Mouse (Mus musculus) stomach, postnatal 0 days (tissue): Measurements from ENCODE around the gene Tmprss13. TPM values are rescaled to one million over a fixed set of nuclear protein-coding genes. Genes with fewer than 3 reads are reported as not detected.
A peak's percentile ranks its signal among the peaks of the same experiment; 100 is the strongest.

Experiments used
- ATAC-seq: fragments of 200-750 bp; cut with Nextera tagmentation; 2 replicates; pipeline ENCODE4 v1.8.0; 2017; ENCODE audit not compliant: low FRiP score, low TSS enrichment
- DNase-seq: peaks from one replicate; pipeline ENCODE4 v3.0.0-alpha.2; 2016; ENCODE audit warnings: low spot score
- H3K27ac ChIP-seq: fragments of 300-500 bp; sonication (generic); replicated peaks from 2 replicates; pipeline ENCODE4 v1.5.1; 2014; ENCODE audit warnings: mild to moderate bottlenecking, control low read depth
- H3K27me3 ChIP-seq: fragments of 300-500 bp; sonication (generic); 2 replicates; pipeline ENCODE4 v1.6.1; 2014; ENCODE audit warnings: low read length; ENCODE audit not compliant: control insufficient read depth, insufficient read depth
- H3K36me3 ChIP-seq: fragments of 300-500 bp; sonication (generic); 2 replicates; pipeline ENCODE4 v1.6.1; 2014; ENCODE audit warnings: low read length, mixed read lengths; ENCODE audit not compliant: control insufficient read depth, insufficient read depth
- H3K4me1 ChIP-seq: fragments of 300-500 bp; sonication (generic); replicated peaks from 2 replicates; pipeline ENCODE4 v1.6.1; 2014; ENCODE audit warnings: antibody characterized with exemption; ENCODE audit not compliant: control insufficient read depth, insufficient read depth
- H3K4me2 ChIP-seq: fragments of 300-500 bp; sonication (generic); replicated peaks from 2 replicates; pipeline ENCODE4 v1.6.1; 2014; ENCODE audit warnings: low read depth, mild to moderate bottlenecking, control low read depth, moderate library complexity
- H3K4me3 ChIP-seq: fragments of 300-500 bp; sonication (generic); 2 replicates; pipeline ENCODE4 v1.5.1; 2014; ENCODE audit warnings: low read depth, low read length, control low read depth
- H3K9ac ChIP-seq: fragments of 300-500 bp; sonication (generic); 2 replicates; pipeline ENCODE4 v1.6.1; 2014; ENCODE audit warnings: mild to moderate bottlenecking, low read length, control low read depth, mixed read lengths
- H3K9me3 ChIP-seq: fragments of 300-500 bp; sonication (generic); 2 replicates; pipeline ENCODE4 v1.6.1; 2016; ENCODE audit warnings: low read length; ENCODE audit not compliant: control insufficient read depth
- CTCF ChIP-seq: IDR thresholded peaks from 2 replicates; pipeline ENCODE4 v1.5.1; 2016; ENCODE audit warnings: antibody characterized with exemption, low read depth, mild to moderate bottlenecking, moderate library complexity
- EP300 ChIP-seq: optimal IDR thresholded peaks from 2 replicates; pipeline ENCODE3; 2016; ENCODE audit warnings: antibody characterized with exemption
- WGBS: fragments of 180-500 bp; shearing (Covaris S2); extraction: QIAGEN DNeasy Blood & Tissue Kit; methylation state at CpG from one replicate; pipeline ENCODE4 v1.1.7; 2014; 5-methylcytosine and 5-hydroxymethylcytosine counted together
- polyA plus RNA-seq: library from polyadenylated mRNA; unstranded; fragments of >200 nt; fragmentation: Nextera tagmentation; extraction: Ambion mirVana; gene quantifications from 2 replicates; pipeline ENCODE4 v1.2.1, GENCODE M21; 2015

The Tmprss13 gene
- polyA plus RNA-seq, 1 experiment from 2014 or later, result 33.1 TPM

GRCm38 (mm10) chr9:45343066-45343465 lies 24.2 kb downstream of the Tmprss13 start:
- no peak for DNase-seq
- Histone ChIP-seq H3K27ac (no peak overlapping the region), H3K36me3 (no peaks in the 10 kb centered on the region), H3K27me3 (no peaks in the 10 kb centered on the region), H3K9me3 (no peaks in the 10 kb centered on the region), H3K4me1 (no peaks in the 10 kb centered on the region), H3K4me3 (no peak overlapping the region), H3K9ac (no peak overlapping the region), H3K4me2 (no peak overlapping the region)
- TF ChIP-seq EP300 (no peak), CTCF (no peak)
- 94% methylated on average over 3 of the region's 3 CpGs for whole genome bisulfite sequencing
- no peak for ATAC-seq

GRCm38 (mm10) chr9:45345516-45345915 lies 26.6 kb downstream of the Tmprss13 start:
- Histone ChIP-seq H3K4me3 (no peak overlapping the region), H3K27ac (no peak overlapping the region), H3K9me3 (no peaks in the 10 kb centered on the region), H3K4me2 (no peak overlapping the region), H3K36me3 (no peaks in the 10 kb centered on the region), H3K27me3 (no peaks in the 10 kb centered on the region), H3K4me1 (no peaks in the 10 kb centered on the region), H3K9ac (no peak overlapping the region)
- DNase-seq (no peak), ATAC-seq (0 out of 2 replicates have a peak, but pooled peaks have one; percentile 18)
- TF ChIP-seq CTCF, result peak; percentile 76
- TF ChIP-seq EP300, result no peak
- 68% methylated on average over 2 of the region's 2 CpGs for WGBS

GRCm38 (mm10) chr9:45346276-45346675 lies 27.4 kb downstream of the Tmprss13 start:
- H3K9me3 ChIP-seq, result no peaks in the 10 kb centered on the region
- no peaks in the 10 kb centered on the region for H3K4me1 ChIP-seq
- WGBS, result 64% methylated on average over 6 of the region's 6 CpGs
- no peak for TF ChIP-seq CTCF
- no peak for TF ChIP-seq EP300
- H3K4me2 ChIP-seq, result no peak overlapping the region
- no peaks in the 10 kb centered on the region for H3K27me3 ChIP-seq
- H3K4me3 ChIP-seq, result no peak overlapping the region
- DNase-seq (no peak), ATAC-seq (no peak)
- no peak overlapping the region for H3K27ac ChIP-seq
- no peaks in the 10 kb centered on the region for H3K36me3 ChIP-seq
- H3K9ac ChIP-seq, result no peak overlapping the region

GRCm38 (mm10) chr9:45348560-45348959 lies 29.7 kb downstream of the Tmprss13 start:
- no peak overlapping the region for H3K4me3 ChIP-seq
- no peaks in the 10 kb centered on the region for H3K36me3 ChIP-seq
- H3K9me3 ChIP-seq, result no peaks in the 10 kb centered on the region
- ATAC-seq, result no peak
- WGBS, result 59% methylated on average over 6 of the region's 6 CpGs
- TF ChIP-seq CTCF (no peak), EP300 (no peak)
- H3K4me2 ChIP-seq, result no peak overlapping the region
- no peak overlapping the region for H3K27ac ChIP-seq
- DNase-seq, result no peak
- no peaks in the 10 kb centered on the region for H3K4me1 ChIP-seq
- no peaks in the 10 kb centered on the region for H3K27me3 ChIP-seq
- H3K9ac ChIP-seq, result no peak overlapping the region

- 54% methylated on average over 4 of the region's 4 CpGs for WGBS
- H3K27ac ChIP-seq, result no peak overlapping the region
- H3K9ac ChIP-seq, result no peak overlapping the region
- H3K4me2 ChIP-seq, result no peak overlapping the region
- no peaks in the 10 kb centered on the region for H3K9me3 ChIP-seq
- no peaks in the 10 kb centered on the region for H3K27me3 ChIP-seq
- no peak for ATAC-seq
- H3K4me3 ChIP-seq, result no peak overlapping the region
- DNase-seq, result no peak
- TF ChIP-seq CTCF (no peak), EP300 (no peak)
- H3K4me1 ChIP-seq, result no peaks in the 10 kb centered on the region
- no peaks in the 10 kb centered on the region for H3K36me3 ChIP-seq
These were observed 30.3 kb downstream of the Tmprss13 start for GRCm38 (mm10) chr9:45349181-45349580.

- Histone ChIP-seq H3K4me3 (no peak overlapping the region), H3K9me3 (no peaks in the 10 kb centered on the region), H3K27me3 (no peaks in the 10 kb centered on the region), H3K4me2 (no peak overlapping the region), H3K27ac (no peak overlapping the region), H3K4me1 (no peaks in the 10 kb centered on the region), H3K36me3 (no peaks in the 10 kb centered on the region), H3K9ac (no peak overlapping the region)
- DNase-seq (no peak), ATAC-seq (no peak)
- WGBS, result 16% methylated on average over 5 of the region's 5 CpGs
- TF ChIP-seq CTCF, result no peak
- no peak for TF ChIP-seq EP300
These were observed 31.0 kb downstream of the Tmprss13 start for GRCm38 (mm10) chr9:45349851-45350250.
